Mouse (Mus musculus) cortical plate, adult 2 months (tissue): ENCODE measurements at regions not wholly inside any gene's neighbourhood (a gene's known extent, or its start where the extent isn't known, plus 50 kb on each side); places are given as distances from the start of the nearest gene placed in this dataset.

ENCODE experiments used
- CTCF ChIP-seq: fragments of 200-500 bp; IDR thresholded peaks from 2 replicates; pipeline ENCODE4 v1.5.1; 2011; ENCODE audit warnings: mild to moderate bottlenecking, control low read depth, low read length; ENCODE audit not compliant: insufficient read depth; ENCODE audit errors: extremely low read depth
- POLR2A ChIP-seq: fragments of 200-500 bp; IDR thresholded peaks from 2 replicates; pipeline ENCODE4 v1.6.1; 2011; ENCODE audit warnings: mild to moderate bottlenecking, low read length, control low read depth; ENCODE audit not compliant: insufficient read depth; ENCODE audit errors: extremely low read depth

DNA sequence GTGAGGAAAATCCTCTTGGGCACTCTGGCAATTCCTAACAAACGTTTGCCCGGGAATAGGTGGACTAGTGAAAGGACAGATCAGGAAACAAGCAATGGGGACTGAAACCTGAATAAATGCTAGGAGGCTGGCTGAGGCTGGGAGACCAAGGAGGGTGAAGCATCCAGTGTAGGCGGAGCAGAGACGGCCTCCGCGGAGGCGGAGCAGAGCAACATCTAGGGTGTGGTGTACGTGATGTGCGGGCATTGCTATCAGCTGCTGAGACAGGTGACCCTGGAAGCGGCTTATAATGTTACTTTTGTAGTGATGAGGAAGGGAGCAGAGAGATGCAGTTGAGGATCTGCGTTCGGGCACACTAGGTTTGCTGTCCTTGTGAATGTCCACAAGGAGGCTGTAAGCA, 85.3 kb upstream of the Ahi1 start:
- TF ChIP-seq POLR2A: no peak
- TF ChIP-seq CTCF: no peak
